Mouse (Mus musculus): ENCODE data around the gene Ubr2. TPM values are rescaled to one million over a fixed set of nuclear protein-coding genes. Genes with fewer than 3 reads are reported as not detected.

Gene Ubr2
- polyA plus RNA-seq, 1 experiment from 2014 or later: 23.0 TPM

- no peak overlapping the region for H3K4me2 ChIP-seq (ENCODE audit: low read depth, low read length)
- 95% methylated on average over 10 of the region's 10 CpGs for WGBS
- peaks cover 90% of the 10 kb centered on the region for H3K36me3 ChIP-seq (ENCODE audit: control insufficient read depth, insufficient read depth, low read length)
- no peaks in the 10 kb centered on the region for H3K4me1 ChIP-seq (ENCODE audit: control insufficient read depth, insufficient read depth, low read length)
- no peak for ATAC-seq (ENCODE audit: low read depth)
- no peaks in the 10 kb centered on the region for H3K9me3 ChIP-seq (ENCODE audit: control insufficient read depth, low read length)
- H3K9ac ChIP-seq (replicated peaks; ENCODE audit: low read depth, low read length): no peak overlapping the region
- no peak overlapping the region for H3K4me3 ChIP-seq (ENCODE audit: low read depth, low read length)
- H3K27ac ChIP-seq (ENCODE audit: low read depth, low read length): no peak overlapping the region
- no peaks in the 10 kb centered on the region for H3K27me3 ChIP-seq (ENCODE audit: control insufficient read depth, insufficient read depth, low read length)
Observed at GRCm38 (mm10) chr17:46960216-46960615, 50.1 kb downstream of the Ubr2 start.

- Histone ChIP-seq H3K27me3 (ENCODE audit: control insufficient read depth, insufficient read depth, low read length) (no peaks in the 10 kb centered on the region), H3K4me2 (ENCODE audit: low read depth, low read length) (no peak overlapping the region), H3K27ac (ENCODE audit: low read depth, low read length) (no peak overlapping the region), H3K9ac (replicated peaks; ENCODE audit: low read depth, low read length) (no peak overlapping the region), H3K4me3 (ENCODE audit: low read depth, low read length) (no peak overlapping the region), H3K36me3 (ENCODE audit: control insufficient read depth, insufficient read depth, low read length) (peaks cover 89% of the 10 kb centered on the region), H3K9me3 (ENCODE audit: control insufficient read depth, low read length) (no peaks in the 10 kb centered on the region), H3K4me1 (ENCODE audit: control insufficient read depth, insufficient read depth, low read length) (no peaks in the 10 kb centered on the region)
- no peak for ATAC-seq (ENCODE audit: low read depth)
- 96% methylated on average over 2 of the region's 2 CpGs for WGBS
Observed at GRCm38 (mm10) chr17:46958045-46958444, 52.3 kb downstream of the Ubr2 start.

DNA sequence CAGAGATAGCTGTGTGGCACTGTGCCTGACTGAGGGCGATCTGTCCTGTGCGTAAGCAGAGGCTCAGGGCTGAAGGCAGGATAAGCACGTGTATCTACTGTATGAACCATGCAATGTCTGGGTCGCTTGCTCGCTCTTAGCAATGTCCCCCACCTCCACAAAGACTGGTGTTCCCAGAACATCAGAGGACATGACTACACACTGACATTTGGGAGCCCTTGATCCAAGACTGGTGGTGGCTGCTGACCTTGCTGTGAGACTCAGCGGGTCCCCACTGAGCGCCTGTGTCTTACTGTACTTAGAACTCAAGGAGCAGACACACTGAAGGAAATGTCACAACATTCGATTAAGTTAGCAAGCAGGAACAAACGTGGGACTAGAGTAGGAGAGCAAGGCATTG lies 64.1 kb downstream of the Ubr2 start:
- Histone ChIP-seq H3K9ac (replicated peaks; ENCODE audit: low read depth, low read length) (no peak overlapping the region), H3K4me3 (ENCODE audit: low read depth, low read length) (no peak overlapping the region), H3K4me2 (ENCODE audit: low read depth, low read length) (no peak overlapping the region), H3K4me1 (ENCODE audit: control insufficient read depth, insufficient read depth, low read length) (no peaks in the 10 kb centered on the region), H3K27me3 (ENCODE audit: control insufficient read depth, insufficient read depth, low read length) (no peaks in the 10 kb centered on the region), H3K9me3 (ENCODE audit: control insufficient read depth, low read length) (no peaks in the 10 kb centered on the region), H3K36me3 (ENCODE audit: control insufficient read depth, insufficient read depth, low read length) (peaks cover 78% of the 10 kb centered on the region), H3K27ac (ENCODE audit: low read depth, low read length) (no peak overlapping the region)
- no peak for ATAC-seq (ENCODE audit: low read depth)
- WGBS: 94% methylated on average over 9 of the region's 9 CpGs

- Histone ChIP-seq H3K27me3 (ENCODE audit: control insufficient read depth, insufficient read depth, low read length) (no peaks in the 10 kb centered on the region), H3K4me3 (ENCODE audit: low read depth, low read length) (no peak overlapping the region), H3K27ac (ENCODE audit: low read depth, low read length) (no peak overlapping the region), H3K4me2 (ENCODE audit: low read depth, low read length) (no peak overlapping the region), H3K4me1 (ENCODE audit: control insufficient read depth, insufficient read depth, low read length) (no peaks in the 10 kb centered on the region), H3K9ac (replicated peaks; ENCODE audit: low read depth, low read length) (no peak overlapping the region), H3K9me3 (ENCODE audit: control insufficient read depth, low read length) (no peaks in the 10 kb centered on the region), H3K36me3 (ENCODE audit: control insufficient read depth, insufficient read depth, low read length) (peaks cover 90% of the 10 kb centered on the region)
- no peak for ATAC-seq (ENCODE audit: low read depth)
- 98% methylated on average over 9 of the region's 9 CpGs for WGBS
Observed at GRCm38 (mm10) chr17:46942421-46942820, 67.9 kb downstream of the Ubr2 start.

DNA sequence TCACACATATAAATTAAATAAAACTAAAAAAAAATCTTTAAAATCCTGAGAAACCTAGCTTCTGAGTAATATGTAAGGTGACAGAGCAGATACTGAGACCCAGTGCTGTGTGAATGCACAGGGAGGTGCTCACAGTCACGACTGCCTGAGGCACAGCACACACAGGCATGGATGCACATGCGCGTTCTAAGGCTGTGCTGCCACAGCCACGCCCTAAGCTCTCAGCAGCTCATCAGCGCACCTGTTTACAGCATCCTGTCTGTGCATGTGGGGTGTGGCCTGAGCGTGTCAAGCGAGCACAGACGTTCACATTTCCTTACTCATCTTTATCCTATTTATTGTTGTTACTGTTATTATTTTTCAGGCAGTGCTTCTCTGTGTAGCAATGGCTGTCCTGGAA lies 69.9 kb downstream of the Ubr2 start:
- no peak overlapping the region for H3K27ac ChIP-seq (ENCODE audit: low read depth, low read length)
- H3K4me1 ChIP-seq (ENCODE audit: control insufficient read depth, insufficient read depth, low read length): no peaks in the 10 kb centered on the region
- no peaks in the 10 kb centered on the region for H3K9me3 ChIP-seq (ENCODE audit: control insufficient read depth, low read length)
- H3K36me3 ChIP-seq (ENCODE audit: control insufficient read depth, insufficient read depth, low read length): peaks cover 93% of the 10 kb centered on the region
- H3K4me2 ChIP-seq (ENCODE audit: low read depth, low read length): no peak overlapping the region
- no peaks in the 10 kb centered on the region for H3K27me3 ChIP-seq (ENCODE audit: control insufficient read depth, insufficient read depth, low read length)
- no peak overlapping the region for H3K9ac ChIP-seq (replicated peaks; ENCODE audit: low read depth, low read length)
- no peak overlapping the region for H3K4me3 ChIP-seq (ENCODE audit: low read depth, low read length)
- no peak for ATAC-seq (ENCODE audit: low read depth)
- WGBS: 97% methylated on average over 8 of the region's 8 CpGs

GRCm38 (mm10) chr17:46933557-46934348 lies 76.6 kb downstream of the Ubr2 start:
- WGBS: 88% methylated on average over 19 of the region's 19 CpGs
- H3K36me3 ChIP-seq (ENCODE audit: control insufficient read depth, insufficient read depth, low read length): peaks cover 77% of the 10 kb centered on the region
- H3K9me3 ChIP-seq (ENCODE audit: control insufficient read depth, low read length): no peaks in the 10 kb centered on the region
- H3K4me1 ChIP-seq (ENCODE audit: control insufficient read depth, insufficient read depth, low read length): no peaks in the 10 kb centered on the region
- no peak overlapping the region for H3K4me2 ChIP-seq (ENCODE audit: low read depth, low read length)
- no peaks in the 10 kb centered on the region for H3K27me3 ChIP-seq (ENCODE audit: control insufficient read depth, insufficient read depth, low read length)
- no peak overlapping the region for H3K27ac ChIP-seq (ENCODE audit: low read depth, low read length)
- H3K4me3 ChIP-seq (ENCODE audit: low read depth, low read length): no peak overlapping the region
- H3K9ac ChIP-seq (replicated peaks; ENCODE audit: low read depth, low read length): no peak overlapping the region
- ATAC-seq (ENCODE audit: low read depth): no peak

GRCm38 (mm10) chr17:46932961-46933360 lies 77.4 kb downstream of the Ubr2 start:
- Histone ChIP-seq H3K4me3 (ENCODE audit: low read depth, low read length) (no peak overlapping the region), H3K4me2 (ENCODE audit: low read depth, low read length) (no peak overlapping the region), H3K9me3 (ENCODE audit: control insufficient read depth, low read length) (no peaks in the 10 kb centered on the region), H3K9ac (replicated peaks; ENCODE audit: low read depth, low read length) (no peak overlapping the region), H3K27me3 (ENCODE audit: control insufficient read depth, insufficient read depth, low read length) (no peaks in the 10 kb centered on the region), H3K4me1 (ENCODE audit: control insufficient read depth, insufficient read depth, low read length) (no peaks in the 10 kb centered on the region), H3K36me3 (ENCODE audit: control insufficient read depth, insufficient read depth, low read length) (peaks cover 74% of the 10 kb centered on the region), H3K27ac (ENCODE audit: low read depth, low read length) (no peak overlapping the region)
- no peak for ATAC-seq (ENCODE audit: low read depth)
- 96% methylated on average over 5 of the region's 5 CpGs for WGBS

DNA sequence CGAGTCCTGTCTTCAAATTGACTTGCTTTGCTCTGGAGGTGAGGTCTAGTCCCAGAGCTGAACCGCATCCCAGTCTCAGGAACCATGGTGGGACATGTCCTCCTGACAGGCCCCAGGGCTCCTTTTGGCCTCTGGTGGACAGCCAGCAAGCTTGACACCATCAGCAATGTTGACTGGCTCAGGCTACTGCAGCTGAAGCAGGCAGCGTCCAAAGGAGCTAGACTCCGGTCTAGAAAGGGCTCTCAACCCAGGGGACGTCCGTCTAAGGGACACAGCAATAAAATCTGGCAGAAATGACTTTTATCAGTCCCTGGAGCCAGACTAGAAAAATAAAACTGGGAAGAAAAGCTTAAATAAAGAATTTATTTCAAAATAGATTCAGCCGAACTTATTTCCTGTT lies 80.5 kb downstream of the Ubr2 start:
- Histone ChIP-seq H3K36me3 (ENCODE audit: control insufficient read depth, insufficient read depth, low read length) (peaks cover 46% of the 10 kb centered on the region), H3K9me3 (ENCODE audit: control insufficient read depth, low read length) (no peaks in the 10 kb centered on the region), H3K9ac (replicated peaks; ENCODE audit: low read depth, low read length) (no peak overlapping the region), H3K27me3 (ENCODE audit: control insufficient read depth, insufficient read depth, low read length) (no peaks in the 10 kb centered on the region), H3K27ac (ENCODE audit: low read depth, low read length) (no peak overlapping the region), H3K4me3 (ENCODE audit: low read depth, low read length) (no peak overlapping the region), H3K4me1 (ENCODE audit: control insufficient read depth, insufficient read depth, low read length) (no peaks in the 10 kb centered on the region), H3K4me2 (ENCODE audit: low read depth, low read length) (no peak overlapping the region)
- ATAC-seq (ENCODE audit: low read depth): no peak
- 89% methylated on average over 7 of the region's 7 CpGs for WGBS

GRCm38 (mm10) chr17:46929277-46929676 lies 81.1 kb downstream of the Ubr2 start:
- Histone ChIP-seq H3K36me3 (ENCODE audit: control insufficient read depth, insufficient read depth, low read length) (peaks cover 39% of the 10 kb centered on the region), H3K9ac (replicated peaks; ENCODE audit: low read depth, low read length) (no peak overlapping the region), H3K4me2 (ENCODE audit: low read depth, low read length) (no peak overlapping the region), H3K27me3 (ENCODE audit: control insufficient read depth, insufficient read depth, low read length) (no peaks in the 10 kb centered on the region), H3K9me3 (ENCODE audit: control insufficient read depth, low read length) (no peaks in the 10 kb centered on the region), H3K4me1 (ENCODE audit: control insufficient read depth, insufficient read depth, low read length) (no peaks in the 10 kb centered on the region), H3K4me3 (ENCODE audit: low read depth, low read length) (no peak overlapping the region), H3K27ac (ENCODE audit: low read depth, low read length) (no peak overlapping the region)
- no peak for ATAC-seq (ENCODE audit: low read depth)
- WGBS: 92% methylated on average over 12 of the region's 12 CpGs

Measured in neural tube, embryonic 14.5 days (tissue).